Mouse (Mus musculus): ENCODE results near the gene Rnf187.

GRCm38 (mm10) chr11:58901080-58901479 lies 37.6 kb downstream of the Rnf187 start:
- TF ChIP-seq KAT2A (conservative IDR thresholded peaks at IDR 0.05; ENCODE audit: low read depth, low read length) (no peak), CTCF (IDR thresholded peaks at IDR 0.05 in 2 of 3, conservative IDR thresholded peaks at IDR 0.05 in 1 of 3; ENCODE audit: control insufficient read depth in 1 of 3, insufficient read depth in 1 of 3, low read depth in 2 of 3, low read length in 3 of 3, poor library complexity in 1 of 3, severe bottlenecking in 1 of 3) (no peak), EP300 (IDR thresholded peaks at IDR 0.05; ENCODE audit: low read depth in 1 of 2, low read length in 2 of 2) (no peak), MEF2A (IDR thresholded peaks at IDR 0.05; ENCODE audit: extremely low read depth, insufficient replicate concordance, low read depth, low read length, poor library complexity, severe bottlenecking) (no peak), TAL1 (IDR thresholded peaks at IDR 0.05; ENCODE audit: low read length) (no peak), POLR2A (IDR thresholded peaks at IDR 0.05; ENCODE audit: control insufficient read depth in 1 of 2, insufficient read depth in 1 of 2, low read depth in 1 of 2, low read length in 2 of 2, poor library complexity in 1 of 2) (no peak)

All from MEL (cell line).